Mouse (Mus musculus): Measurements from ENCODE around the gene Fgfr1op. TPM values are rescaled to one million over a fixed set of nuclear protein-coding genes. Genes with fewer than 3 reads are reported as not detected.

Gene Fgfr1op
- polyA plus RNA-seq, 1 experiment from 2014 or later = 65.7 TPM

- H3K9ac ChIP-seq (replicated peaks; ENCODE audit: low read length) = no peak overlapping the region
- no peaks in the 10 kb centered on the region for H3K9me3 ChIP-seq (replicated peaks; ENCODE audit: control insufficient read depth, low read length)
- no peak overlapping the region for H3K27ac ChIP-seq (replicated peaks; ENCODE audit: low read depth, low read length)
- no peak overlapping the region for H3K4me3 ChIP-seq (ENCODE audit: low read depth, low read length)
- H3K27me3 ChIP-seq (ENCODE audit: control insufficient read depth, insufficient read depth, low read length) = no peaks in the 10 kb centered on the region
- no peak for DNase-seq (ENCODE audit: low spot score)
- ATAC-seq (replicated peaks; ENCODE audit: insufficient number of reproducible peaks, low FRiP score, low TSS enrichment, low read depth) = no peak
- H3K36me3 ChIP-seq (replicated peaks; ENCODE audit: control insufficient read depth, insufficient read depth, low read depth, low read length) = no peaks in the 10 kb centered on the region
- no peaks in the 10 kb centered on the region; the same call in 1 of the 2 replicates for H3K4me1 ChIP-seq (ENCODE audit: control insufficient read depth, insufficient read depth, low read length)
- WGBS = 69% methylated on average over 2 of the region's 2 CpGs
- no peak overlapping the region for H3K4me2 ChIP-seq (ENCODE audit: low read depth, low read length)
These were observed 78.8 kb downstream of the Fgfr1op start for GRCm38 (mm10) chr17:8244124-8244523.

DNA sequence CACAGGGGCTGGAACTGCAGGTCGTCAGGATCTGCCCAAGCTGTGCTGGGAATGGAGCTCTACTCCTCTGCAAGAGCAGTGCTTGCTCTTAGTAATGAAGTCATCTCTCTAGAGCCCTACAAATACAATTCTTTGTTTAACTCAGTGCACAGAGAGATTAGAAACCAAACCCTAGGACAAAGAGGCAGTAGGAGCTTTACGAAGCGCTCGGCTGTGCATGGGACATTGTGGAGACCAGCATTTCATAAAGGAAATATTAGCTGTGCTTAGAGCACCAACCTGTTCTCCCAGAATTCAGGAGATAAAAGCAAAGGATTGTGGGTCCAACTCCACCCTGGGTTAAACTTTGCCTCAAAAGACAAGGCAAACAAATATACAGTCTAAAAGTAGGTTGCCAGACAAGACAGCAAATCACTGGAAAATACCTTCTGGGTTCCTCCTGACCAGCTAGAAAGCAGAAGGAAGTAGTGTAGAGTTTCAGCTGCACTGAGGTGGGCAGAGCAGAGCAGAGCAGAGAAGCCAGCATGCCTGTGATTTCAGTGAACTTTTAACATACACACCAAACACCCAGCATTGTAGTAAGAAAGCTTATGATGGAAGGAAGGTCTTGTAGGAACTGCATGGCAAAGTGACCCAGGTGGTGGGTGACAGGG lies 80.9 kb downstream of the Fgfr1op start:
- Histone ChIP-seq H3K4me3 (ENCODE audit: low read depth, low read length) (no peak overlapping the region), H3K27me3 (ENCODE audit: control insufficient read depth, insufficient read depth, low read length) (no peaks in the 10 kb centered on the region), H3K27ac (replicated peaks; ENCODE audit: low read depth, low read length) (no peak overlapping the region), H3K4me1 (ENCODE audit: control insufficient read depth, insufficient read depth, low read length) (no peaks in the 10 kb centered on the region), H3K9me3 (replicated peaks; ENCODE audit: control insufficient read depth, low read length) (no peaks in the 10 kb centered on the region), H3K36me3 (replicated peaks; ENCODE audit: control insufficient read depth, insufficient read depth, low read depth, low read length) (no peaks in the 10 kb centered on the region), H3K9ac (replicated peaks; ENCODE audit: low read length) (no peak overlapping the region), H3K4me2 (ENCODE audit: low read depth, low read length) (no peak overlapping the region)
- 83% methylated on average over 4 of the region's 4 CpGs for WGBS
- ATAC-seq (replicated peaks; ENCODE audit: insufficient number of reproducible peaks, low FRiP score, low TSS enrichment, low read depth) (no peak), DNase-seq (ENCODE audit: low spot score) (no peak)

Other genes starting within 250 kb of the Fgfr1op start
- gene Tagap, start 239.5 kb upstream of the Fgfr1op start, polyA plus RNA-seq (2014; fragmentation: Nextera tagmentation; extraction: Ambion mirVana) = 0.42 and 0.65 TPM in 2 replicates
- gene Rsph3a, start 219.9 kb upstream of the Fgfr1op start, polyA plus RNA-seq (2014; fragmentation: Nextera tagmentation; extraction: Ambion mirVana) = 46.0 and 52.9 TPM in 2 replicates
- gene Gm49673, start 17.7 kb upstream of the Fgfr1op start, polyA plus RNA-seq (2014; fragmentation: Nextera tagmentation; extraction: Ambion mirVana) = 0.25 and 0.57 TPM in 2 replicates
- gene Rnaset2a, start 17.4 kb upstream of the Fgfr1op start, polyA plus RNA-seq (2014; fragmentation: Nextera tagmentation; extraction: Ambion mirVana) = 16.4 and 18.0 TPM in 2 replicates
- gene Ccr6, start 70.5 kb downstream of the Fgfr1op start, polyA plus RNA-seq (2014; fragmentation: Nextera tagmentation; extraction: Ambion mirVana) = not detected in 2 replicates
- gene Mpc1, start 117.4 kb downstream of the Fgfr1op start, polyA plus RNA-seq (2014; fragmentation: Nextera tagmentation; extraction: Ambion mirVana) = 106 and 124 TPM in 2 replicates
- 47.5 and 48.3 TPM in 2 replicates for gene Sft2d1, start 145.6 kb downstream of the Fgfr1op start, polyA plus RNA-seq (2014; fragmentation: Nextera tagmentation; extraction: Ambion mirVana)
- gene Prr18, start 172.0 kb downstream of the Fgfr1op start, polyA plus RNA-seq (2014; fragmentation: Nextera tagmentation; extraction: Ambion mirVana) = 0.31 and 0.49 TPM in 2 replicates
- 0.74 and 1.2 TPM in 2 replicates for gene T2, start 190.5 kb downstream of the Fgfr1op start, polyA plus RNA-seq (2014; fragmentation: Nextera tagmentation; extraction: Ambion mirVana)

Measured in embryonic facial prominence, embryonic 11.5 days (tissue).